Mouse (Mus musculus) bone marrow, adult 2 months (tissue): ENCODE results near the gene Dph2.

Source experiments
- CTCF ChIP-seq: fragments of 200-500 bp; IDR thresholded peaks from 2 replicates; pipeline ENCODE4 v1.5.1; 2011; ENCODE audit warnings: low read length, control low read depth; ENCODE audit not compliant: control insufficient read depth, insufficient read depth
- POLR2A ChIP-seq: fragments of 200-500 bp; IDR thresholded peaks from 2 replicates; pipeline ENCODE4 v1.6.1; 2011; ENCODE audit warnings: low read depth, mild to moderate bottlenecking, control low read depth, low read length, borderline replicate concordance; ENCODE audit not compliant: control insufficient read depth

DNA sequence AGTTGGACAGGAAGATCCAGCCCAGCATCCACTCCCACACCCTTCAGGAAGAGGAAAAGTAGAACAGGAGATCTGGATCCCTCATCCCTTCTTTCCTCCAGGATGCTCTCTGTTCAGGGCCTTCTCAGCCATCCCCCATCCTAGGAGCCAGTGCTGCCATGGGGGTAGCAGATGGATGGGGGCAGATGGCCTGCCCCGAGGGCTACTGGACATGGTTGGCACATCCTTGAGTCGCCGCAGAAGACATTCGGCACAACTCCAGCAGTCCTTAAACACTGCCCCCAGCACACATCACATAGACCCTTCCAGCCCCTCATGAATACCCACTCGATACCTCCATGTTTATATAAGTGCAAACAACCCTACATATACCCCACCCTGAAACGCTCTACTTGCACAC lies 4.2 kb upstream of the Dph2 start:
- TF ChIP-seq CTCF (no peak), POLR2A (no peak)
